Mouse (Mus musculus) liver, adult 2 months (tissue): ENCODE measurements around the gene Cep41. TPM values are rescaled to one million over a fixed set of nuclear protein-coding genes. Genes with fewer than 3 reads are reported as not detected.

ENCODE experiments used
- DNase-seq: peaks from one replicate; pipeline ENCODE4 v3.0.0-alpha.2; 2011; ENCODE audit warnings: low read depth, low spot score; ENCODE audit errors: extremely low read depth
- H3K27ac ChIP-seq: fragments of 200-500 bp; replicated peaks from 2 replicates; pipeline ENCODE4 v1.5.1; 2012; ENCODE audit warnings: low read depth, mild to moderate bottlenecking, control low read depth, inconsistent platforms, low read length; ENCODE audit not compliant: insufficient read depth
- H3K27me3 ChIP-seq: fragments of 200-500 bp; 2 replicates; pipeline ENCODE4 v1.6.1; 2012; ENCODE audit warnings: mild to moderate bottlenecking, moderate library complexity, low read length, inconsistent platforms; ENCODE audit not compliant: control insufficient read depth, insufficient read depth
- H3K36me3 ChIP-seq: fragments of 200-500 bp; 2 replicates; pipeline ENCODE4 v1.6.1; 2012; ENCODE audit warnings: low read length, inconsistent platforms; ENCODE audit not compliant: control insufficient read depth, insufficient read depth
- H3K4me1 ChIP-seq: fragments of 200-500 bp; 2 replicates; pipeline ENCODE4 v1.6.1; 2011; ENCODE audit warnings: low read length; ENCODE audit not compliant: control insufficient read depth, insufficient read depth
- H3K4me3 ChIP-seq: fragments of 200-500 bp; 2 replicates; pipeline ENCODE4 v1.5.1; 2011; ENCODE audit warnings: low read depth, mild to moderate bottlenecking, control low read depth, low read length, moderate library complexity; ENCODE audit not compliant: insufficient read depth
- H3K79me2 ChIP-seq: fragments of 200-500 bp; 2 replicates; pipeline ENCODE4 v1.6.1; 2012; ENCODE audit warnings: inconsistent platforms, mild to moderate bottlenecking, low read length, moderate library complexity; ENCODE audit not compliant: control insufficient read depth, insufficient read depth
- H3K9ac ChIP-seq: fragments of 200-500 bp; 2 replicates; pipeline ENCODE4 v1.6.1; 2012; ENCODE audit warnings: low read depth, mild to moderate bottlenecking, control low read depth, inconsistent platforms, low read length
- CTCF ChIP-seq: fragments of 200-500 bp; IDR thresholded peaks from 2 replicates; pipeline ENCODE4 v1.5.1; 2011; ENCODE audit warnings: low read depth, low read length, control low read depth
- POLR2A ChIP-seq: fragments of 200-500 bp; IDR thresholded peaks from 2 replicates; pipeline ENCODE4 v1.6.1; 2011; ENCODE audit warnings: low read length, control low read depth; ENCODE audit not compliant: insufficient read depth; ENCODE audit errors: extremely low read depth
- WGBS: fragments of 180-500 bp; shearing (Covaris S2); methylation state at CpG from one replicate; pipeline ENCODE4 v1.1.7; 2018; 5-methylcytosine and 5-hydroxymethylcytosine counted together
- polyA plus RNA-seq: library from polyadenylated mRNA; depleted of rRNA; stranded (reverse); fragments of >200 nt; gene quantifications from 2 replicates; pipeline ENCODE4 v1.2.3, GENCODE M21; 2012
- total RNA-seq: library from RNA; depleted of rRNA; stranded (reverse); fragments of >200 nt; gene quantifications from 2 replicates; pipeline ENCODE4 v1.2.3, GENCODE M21; 2014

Cep41 gene
- total and polyA plus RNA-seq, 2 experiments = 1.4 to 2.5 TPM

- TF ChIP-seq POLR2A = no peak
- TF ChIP-seq CTCF = no peak
- Histone ChIP-seq H3K79me2 (no peaks in the 10 kb centered on the region), H3K4me3 (no peak overlapping the region), H3K9ac (no peak overlapping the region), H3K36me3 (no peaks in the 10 kb centered on the region), H3K27me3 (no peaks in the 10 kb centered on the region), H3K27ac (no peak overlapping the region), H3K4me1 (peaks cover 7% of the 10 kb centered on the region)
- no peak for DNase-seq
- 90% methylated on average over 8 of the region's 8 CpGs for WGBS
Measured at GRCm38 (mm10) chr6:30695124-30695523, 1.6 kb upstream of the Cep41 start.

GRCm38 (mm10) chr6:30694209-30694608, 660 bp upstream of the Cep41 start:
- 51% methylated on average over 6 of the region's 6 CpGs for WGBS
- no peak for TF ChIP-seq POLR2A
- no peak for TF ChIP-seq CTCF
- Histone ChIP-seq H3K36me3 (no peaks in the 10 kb centered on the region), H3K27ac (no peak overlapping the region), H3K9ac (no peak overlapping the region), H3K27me3 (no peaks in the 10 kb centered on the region), H3K4me1 (peaks cover 5% of the 10 kb centered on the region), H3K79me2 (no peaks in the 10 kb centered on the region), H3K4me3 (no peak overlapping the region)
- no peak for DNase-seq

- 72% methylated on average over 5 of the region's 5 CpGs for WGBS
- TF ChIP-seq CTCF (no peak), POLR2A (no peak)
- peak; percentile 5 for DNase-seq
- peak overlapping the region; percentile 79 for H3K27ac ChIP-seq
- H3K4me3 ChIP-seq = peak overlapping the region; percentile 95
- H3K4me1 ChIP-seq = peaks cover 5% of the 10 kb centered on the region
- no peaks in the 10 kb centered on the region for H3K79me2 ChIP-seq
- H3K36me3 ChIP-seq = no peaks in the 10 kb centered on the region
- H3K9ac ChIP-seq = peak overlapping the region; percentile 87
- no peaks in the 10 kb centered on the region for H3K27me3 ChIP-seq
Measured at GRCm38 (mm10) chr6:30692826-30693225, 723 bp downstream of the Cep41 start.

- H3K36me3 ChIP-seq = no peaks in the 10 kb centered on the region
- 88% methylated on average over 7 of the region's 7 CpGs for WGBS
- H3K4me3 ChIP-seq = no peak overlapping the region
- H3K4me1 ChIP-seq = no peaks in the 10 kb centered on the region; the same call in 1 of the 2 replicates
- H3K27me3 ChIP-seq = no peaks in the 10 kb centered on the region
- no peak overlapping the region for H3K27ac ChIP-seq
- DNase-seq = no peak
- H3K9ac ChIP-seq = no peak overlapping the region
- TF ChIP-seq CTCF (no peak), POLR2A (no peak)
- H3K79me2 ChIP-seq = no peaks in the 10 kb centered on the region
Measured at GRCm38 (mm10) chr6:30687198-30687597, 6.4 kb downstream of the Cep41 start.

- Histone ChIP-seq H3K9ac (no peak overlapping the region), H3K4me3 (no peak overlapping the region), H3K36me3 (no peaks in the 10 kb centered on the region), H3K27ac (0 out of 2 replicates have a peak overlapping the region, but pooled peaks have one; percentile 8), H3K27me3 (no peaks in the 10 kb centered on the region), H3K4me1 (no peaks in the 10 kb centered on the region; the same call in 1 of the 2 replicates), H3K79me2 (no peaks in the 10 kb centered on the region)
- DNase-seq = peak; percentile 69
- WGBS = 24% methylated on average over 1 of the region's 1 CpGs
- TF ChIP-seq CTCF = no peak
- no peak for TF ChIP-seq POLR2A
Measured at GRCm38 (mm10) chr6:30684570-30684969, 9.0 kb downstream of the Cep41 start.

- no peaks in the 10 kb centered on the region for H3K36me3 ChIP-seq
- no peaks in the 10 kb centered on the region; the same call in 1 of the 2 replicates for H3K4me1 ChIP-seq
- no peak overlapping the region for H3K4me3 ChIP-seq
- no peak for DNase-seq
- no peaks in the 10 kb centered on the region for H3K79me2 ChIP-seq
- H3K27me3 ChIP-seq = no peaks in the 10 kb centered on the region
- WGBS = 83% methylated on average over 13 of the region's 13 CpGs
- TF ChIP-seq POLR2A (no peak), CTCF (no peak)
- H3K27ac ChIP-seq = no peak overlapping the region
- H3K9ac ChIP-seq = no peak overlapping the region
Measured at GRCm38 (mm10) chr6:30681935-30682900, 11.3 kb downstream of the Cep41 start.
